Mouse (Mus musculus) thymus, adult 2 months (tissue): Measurements from ENCODE around the gene Sall1. TPM values are rescaled to one million over a fixed set of nuclear protein-coding genes. Genes with fewer than 3 reads are reported as not detected.

ENCODE experiments used
- DNase-seq: peaks from one replicate; pipeline ENCODE4 v3.0.0; 2021
- H3K27ac ChIP-seq: fragments of 200-500 bp; 2 replicates; pipeline ENCODE4 v1.5.1; 2012; ENCODE audit warnings: low read length, control low read depth; ENCODE audit not compliant: control insufficient read depth, insufficient read depth
- H3K27me3 ChIP-seq: fragments of 200-500 bp; 2 replicates; pipeline ENCODE4 v1.6.1; 2012; ENCODE audit warnings: mild to moderate bottlenecking, low read length, moderate library complexity, mixed read lengths; ENCODE audit not compliant: control insufficient read depth, insufficient read depth
- H3K36me3 ChIP-seq: fragments of 200-500 bp; 2 replicates; pipeline ENCODE4 v1.6.1; 2012; ENCODE audit warnings: mild to moderate bottlenecking, low read length, moderate library complexity; ENCODE audit not compliant: control insufficient read depth, insufficient read depth
- H3K4me1 ChIP-seq: fragments of 200-500 bp; replicated peaks from 2 replicates; pipeline ENCODE4 v1.6.1; 2012; ENCODE audit warnings: low read length; ENCODE audit not compliant: control insufficient read depth, insufficient read depth
- H3K4me3 ChIP-seq: fragments of 200-500 bp; 2 replicates; pipeline ENCODE4 v1.5.1; 2012; ENCODE audit warnings: mild to moderate bottlenecking, low read length, control low read depth, moderate library complexity; ENCODE audit not compliant: control insufficient read depth, insufficient read depth
- CTCF ChIP-seq: fragments of 200-500 bp; IDR thresholded peaks from 2 replicates; pipeline ENCODE4 v1.5.1; 2012; ENCODE audit warnings: mild to moderate bottlenecking, control low read depth, low read length, moderate library complexity, borderline replicate concordance; ENCODE audit not compliant: control insufficient read depth, poor library complexity, insufficient read depth; ENCODE audit errors: extremely low read depth
- POLR2A ChIP-seq: fragments of 200-500 bp; IDR thresholded peaks from 2 replicates; pipeline ENCODE4 v1.6.1; 2012; ENCODE audit warnings: mild to moderate bottlenecking, low read length, control low read depth, moderate library complexity; ENCODE audit not compliant: control insufficient read depth, poor library complexity, insufficient read depth; ENCODE audit errors: extremely low read depth
- WGBS: fragments of 180-500 bp; shearing (Covaris S2); methylation state at CpG from one replicate; pipeline ENCODE4 v1.1.7; 2018; 5-methylcytosine and 5-hydroxymethylcytosine counted together
- polyA plus RNA-seq: library from polyadenylated mRNA; depleted of rRNA; stranded (reverse); fragments of >200 nt; gene quantifications from 2 replicates; pipeline ENCODE4 v1.2.3, GENCODE M21; 2012; rRNA removed

The Sall1 gene
- 0.03 and 0.04 TPM in 2 replicates for polyA plus RNA-seq

DNA sequence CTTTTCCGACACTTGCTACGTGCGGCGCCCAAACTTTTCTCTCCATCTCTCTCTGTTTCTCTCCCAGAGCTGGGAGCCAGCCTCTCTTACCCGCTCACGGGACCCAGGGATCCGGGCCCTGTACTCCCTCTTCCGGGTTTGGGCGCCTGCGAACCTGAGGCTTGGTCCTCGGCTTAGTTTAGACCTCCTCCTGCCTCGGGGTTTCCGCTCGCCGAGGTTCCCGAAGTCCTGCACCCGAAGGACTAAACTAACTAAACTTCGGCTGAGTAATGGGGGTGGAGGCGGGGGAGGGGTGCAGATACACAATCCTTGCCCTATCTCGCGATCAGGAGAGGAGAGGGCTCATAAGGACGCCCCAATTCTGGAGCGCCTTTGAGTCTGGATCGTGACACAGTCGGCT lies at the start of gene Sall1:
Gene Sall1, minus strand, starts transcription at position 223 of the 400 bp plus-strand sequence.
- Histone ChIP-seq H3K4me1 (no peaks in the 10 kb centered on the region), H3K27ac (no peak within 1 kb of the TSS), H3K27me3 (peaks cover 14% of the 10 kb centered on the region), H3K4me3 (no peak within 1 kb of the TSS), H3K36me3 (no peaks in the 10 kb centered on the region)
- 3% methylated on average over 25 of the region's 25 CpGs for WGBS
- no peak for TF ChIP-seq CTCF
- TF ChIP-seq POLR2A: no peak
- DNase-seq: no peak

DNA sequence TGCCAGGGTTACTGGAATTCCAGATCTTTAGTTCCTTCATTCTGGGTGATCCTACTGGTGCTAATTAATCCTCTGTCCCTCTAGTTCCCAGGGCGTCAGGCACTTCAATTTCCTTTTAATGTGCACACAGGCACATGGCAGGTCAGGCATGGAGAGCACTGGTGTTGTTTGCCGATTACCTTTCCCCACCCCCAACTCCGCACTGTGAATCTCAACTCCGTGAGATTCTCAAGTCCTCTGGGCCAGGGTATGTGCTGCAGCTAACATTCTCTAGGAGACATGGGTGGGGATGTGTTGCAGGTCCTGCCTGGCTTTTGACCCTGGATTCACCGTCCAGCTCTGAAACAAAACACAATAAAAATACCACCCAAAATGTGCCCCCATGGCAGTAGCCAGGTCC lies 46.0 kb upstream of the Sall1 start:
- Histone ChIP-seq H3K4me1 (no peaks in the 10 kb centered on the region), H3K27ac (no peak overlapping the region)
- 61% methylated on average over 5 of the region's 5 CpGs for WGBS

DNA sequence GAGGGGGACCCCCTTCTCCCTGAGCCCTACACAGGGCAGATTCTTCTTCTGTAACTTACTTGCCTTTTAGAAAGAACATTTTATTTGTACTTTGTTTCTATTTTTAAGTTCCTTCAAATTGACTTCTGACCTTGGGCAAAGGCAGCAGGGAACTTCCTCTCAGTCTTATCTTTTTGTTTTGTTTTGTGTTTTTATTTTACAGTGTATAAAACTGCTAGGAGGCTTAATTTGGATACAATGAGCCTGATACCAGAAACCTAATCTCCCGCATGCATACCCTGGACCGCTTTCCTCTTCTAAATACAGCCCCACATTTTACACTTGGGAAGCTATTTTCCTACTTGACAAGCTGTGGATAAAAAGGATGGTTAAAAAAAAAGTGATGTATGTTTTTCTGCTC lies 35.2 kb upstream of the Sall1 start:
- H3K4me3 ChIP-seq: no peak overlapping the region
- WGBS: 87% methylated on average over 2 of the region's 2 CpGs
- H3K36me3 ChIP-seq: no peaks in the 10 kb centered on the region
- DNase-seq: no peak
- TF ChIP-seq POLR2A: no peak
- no peak for TF ChIP-seq CTCF
- no peaks in the 10 kb centered on the region for H3K27me3 ChIP-seq
- H3K4me1 ChIP-seq: no peaks in the 10 kb centered on the region
- H3K27ac ChIP-seq: no peak overlapping the region

More for the DNA sequence above, 46.0 kb upstream of the Sall1 start:
- no peak for TF ChIP-seq CTCF
- TF ChIP-seq POLR2A: no peak
- no peaks in the 10 kb centered on the region for H3K36me3 ChIP-seq
- DNase-seq: no peak
- H3K27me3 ChIP-seq: no peaks in the 10 kb centered on the region
- H3K4me3 ChIP-seq: no peak overlapping the region

DNA sequence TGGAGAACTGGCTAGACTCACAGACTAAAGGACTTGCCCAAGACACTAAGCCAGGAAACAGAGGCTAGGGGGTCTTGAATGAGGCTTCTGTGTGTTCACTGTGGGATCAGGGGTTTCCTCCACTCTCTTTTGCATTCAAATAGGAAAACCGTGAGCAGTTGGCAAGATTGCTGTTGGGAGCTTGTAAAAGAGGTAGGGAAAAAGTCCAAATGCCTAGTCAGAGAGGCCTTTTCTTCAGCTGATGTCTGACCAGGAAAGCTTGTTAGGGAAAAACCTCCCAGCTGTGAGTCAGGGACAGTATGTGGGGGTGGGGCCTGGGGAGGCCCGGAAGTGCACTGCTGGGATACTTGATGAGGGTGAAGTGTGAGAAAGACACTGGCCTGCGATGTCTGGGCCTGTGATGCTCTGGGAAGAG lies 29.0 kb upstream of the Sall1 start:
- WGBS: 43% methylated on average over 3 of the region's 3 CpGs
- no peak for DNase-seq
- no peak overlapping the region for H3K4me3 ChIP-seq
- H3K27me3 ChIP-seq: no peaks in the 10 kb centered on the region
- no peaks in the 10 kb centered on the region for H3K4me1 ChIP-seq
- H3K36me3 ChIP-seq: no peaks in the 10 kb centered on the region
- H3K27ac ChIP-seq: no peak overlapping the region
- TF ChIP-seq CTCF (no peak), POLR2A (no peak)

DNA sequence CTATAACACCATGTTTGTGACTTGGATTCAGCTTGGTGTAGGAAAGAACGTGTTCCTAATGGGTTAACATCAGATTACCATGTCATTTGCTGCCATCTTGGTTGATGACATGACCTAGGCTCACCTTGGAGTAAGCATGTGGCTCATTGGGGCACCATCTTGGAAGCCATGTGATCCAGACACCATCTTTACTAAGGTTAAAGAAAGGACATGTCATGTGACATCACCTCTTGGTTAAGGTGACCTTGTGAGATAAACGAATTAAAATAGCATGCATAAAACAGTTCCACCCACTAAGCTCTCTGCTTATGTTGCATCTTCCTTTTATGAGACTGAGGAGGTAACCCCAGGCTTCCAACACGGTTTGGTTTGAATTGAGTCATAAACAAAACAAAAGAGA lies 23.5 kb upstream of the Sall1 start:
- DNase-seq: no peak
- TF ChIP-seq CTCF: no peak
- no peak for TF ChIP-seq POLR2A
- Histone ChIP-seq H3K27me3 (no peaks in the 10 kb centered on the region), H3K4me3 (no peak overlapping the region), H3K36me3 (no peaks in the 10 kb centered on the region), H3K27ac (no peak overlapping the region), H3K4me1 (no peaks in the 10 kb centered on the region)
- WGBS: 72% methylated on average over 3 of the region's 3 CpGs

DNA sequence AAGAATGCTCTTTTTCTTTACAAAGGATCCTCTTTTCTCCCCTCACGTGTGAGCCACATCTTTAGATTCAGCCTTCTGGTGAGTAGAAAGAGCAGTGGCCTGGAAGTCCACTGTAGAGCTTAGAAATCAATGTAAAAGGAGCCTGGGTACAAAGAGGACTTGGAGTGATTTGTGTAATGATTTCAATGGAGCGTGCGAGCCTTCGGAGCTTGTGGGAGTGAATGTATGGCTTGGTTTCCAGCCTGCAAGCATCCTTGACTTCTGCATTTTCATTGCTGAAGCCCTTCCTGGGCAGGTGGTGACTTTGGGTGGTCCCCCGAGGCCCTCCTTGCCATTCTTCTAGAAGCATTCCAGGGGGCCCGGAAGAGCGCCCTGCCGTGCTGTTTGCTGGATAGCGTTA lies 20.1 kb upstream of the Sall1 start:
- no peaks in the 10 kb centered on the region for H3K36me3 ChIP-seq
- no peak overlapping the region for H3K4me3 ChIP-seq
- H3K4me1 ChIP-seq: no peaks in the 10 kb centered on the region
- DNase-seq: no peak
- no peaks in the 10 kb centered on the region for H3K27me3 ChIP-seq
- H3K27ac ChIP-seq: no peak overlapping the region
- no peak for TF ChIP-seq POLR2A
- TF ChIP-seq CTCF: no peak
- WGBS: 80% methylated on average over 9 of the region's 9 CpGs

DNA sequence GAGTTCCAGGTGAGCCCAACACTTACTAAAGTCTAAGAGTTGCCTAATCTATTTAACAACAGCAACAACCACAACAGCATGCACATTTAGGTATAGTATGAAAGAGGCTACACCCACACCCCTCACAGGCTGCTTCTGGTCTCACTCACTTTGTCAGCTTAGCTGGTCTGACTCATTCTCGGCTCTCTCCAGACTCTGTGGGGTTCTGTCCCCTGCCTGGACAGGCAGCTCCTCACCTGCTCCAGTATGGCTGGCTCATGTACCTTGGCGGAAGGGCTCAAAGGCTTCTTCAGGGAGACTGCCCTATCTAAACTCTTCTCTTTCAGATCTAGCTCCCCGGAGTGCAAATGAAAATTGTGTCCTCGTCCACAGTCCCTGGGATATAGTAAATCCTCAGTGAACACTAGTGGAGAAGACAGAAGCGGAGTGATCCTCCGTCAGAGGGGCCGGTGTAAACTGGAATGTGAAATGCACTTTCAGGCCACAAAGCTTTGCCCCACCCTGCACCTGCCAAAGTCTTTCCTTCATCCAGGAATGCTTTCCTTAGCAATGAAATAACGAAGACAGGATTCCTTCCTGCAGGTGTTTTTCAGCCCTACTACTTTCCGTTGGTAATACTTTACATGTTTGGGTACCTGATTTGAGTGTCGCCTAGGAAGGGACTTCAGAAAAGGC lies 19.5 kb upstream of the Sall1 start:
- Histone ChIP-seq H3K27ac (no peak overlapping the region), H3K27me3 (no peaks in the 10 kb centered on the region), H3K36me3 (no peaks in the 10 kb centered on the region), H3K4me1 (no peaks in the 10 kb centered on the region), H3K4me3 (no peak overlapping the region)
- no peak for DNase-seq
- TF ChIP-seq CTCF: no peak
- TF ChIP-seq POLR2A: no peak
- 88% methylated on average over 10 of the region's 10 CpGs for WGBS

DNA sequence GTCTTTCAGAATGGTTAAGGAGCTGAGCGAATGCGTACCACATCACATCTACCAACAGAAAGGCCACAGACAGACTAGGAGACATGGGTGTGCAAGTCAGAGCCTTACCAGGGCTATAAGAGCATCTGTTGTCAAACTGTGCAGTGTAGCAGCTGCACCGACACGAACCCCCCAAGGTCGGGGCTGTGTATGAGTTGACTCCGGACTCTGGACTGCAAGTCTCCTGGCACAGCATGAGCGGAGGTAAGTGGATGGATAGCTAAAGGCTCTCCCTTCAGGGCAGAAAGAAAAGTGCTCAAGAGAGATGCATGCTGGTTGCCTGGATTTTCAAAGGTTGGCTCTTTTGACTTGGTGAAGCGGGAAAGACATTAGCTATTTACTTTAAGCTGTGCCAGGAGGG lies 16.8 kb upstream of the Sall1 start:
- Histone ChIP-seq H3K27ac (no peak overlapping the region), H3K36me3 (no peaks in the 10 kb centered on the region), H3K4me3 (no peak overlapping the region), H3K27me3 (no peaks in the 10 kb centered on the region), H3K4me1 (no peaks in the 10 kb centered on the region)
- DNase-seq: no peak
- TF ChIP-seq POLR2A (no peak), CTCF (no peak)
- WGBS: 95% methylated on average over 8 of the region's 8 CpGs
